Mouse (Mus musculus) hematopoietic multipotent progenitor cell, adult 10-12 weeks (in vitro differentiated cells): Measurements from ENCODE around the gene Spata31d1d. TPM values are rescaled to one million over a fixed set of nuclear protein-coding genes. Genes with fewer than 3 reads are reported as not detected.

Source experiments
- polyA plus RNA-seq: library from polyadenylated mRNA; stranded (reverse); fragments of >175 nt; gene quantifications from 2 replicates; pipeline ENCODE4 v1.2.3, GENCODE M21; 2012; ENCODE audit warnings: low replicate concordance

Gene Spata31d1d
- polyA plus RNA-seq: not detected in 2 replicates

DNA sequence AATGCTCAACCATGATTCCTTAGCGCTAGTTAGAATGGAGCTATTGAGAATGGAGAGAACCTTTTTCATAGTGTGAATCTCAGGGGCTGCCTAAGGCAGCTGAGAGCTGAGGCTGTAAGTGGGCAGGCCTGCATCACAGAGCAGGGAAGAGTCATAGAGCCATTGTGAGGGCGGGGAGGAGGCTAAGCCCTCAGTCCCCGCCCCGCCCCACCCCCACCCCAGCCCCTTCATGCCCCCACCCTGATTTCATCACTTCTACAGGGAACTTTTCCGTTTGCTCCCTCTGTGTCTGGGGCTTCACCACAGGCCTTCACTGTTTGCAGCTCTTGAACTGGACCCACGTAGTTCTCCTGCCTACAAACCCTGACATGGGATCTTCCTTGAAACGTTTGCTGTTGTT is at the start of gene Spata31d1d:
Gene Spata31d1d (minus strand): TSS at position 101 of the 400 bp plus-strand sequence.

DNA sequence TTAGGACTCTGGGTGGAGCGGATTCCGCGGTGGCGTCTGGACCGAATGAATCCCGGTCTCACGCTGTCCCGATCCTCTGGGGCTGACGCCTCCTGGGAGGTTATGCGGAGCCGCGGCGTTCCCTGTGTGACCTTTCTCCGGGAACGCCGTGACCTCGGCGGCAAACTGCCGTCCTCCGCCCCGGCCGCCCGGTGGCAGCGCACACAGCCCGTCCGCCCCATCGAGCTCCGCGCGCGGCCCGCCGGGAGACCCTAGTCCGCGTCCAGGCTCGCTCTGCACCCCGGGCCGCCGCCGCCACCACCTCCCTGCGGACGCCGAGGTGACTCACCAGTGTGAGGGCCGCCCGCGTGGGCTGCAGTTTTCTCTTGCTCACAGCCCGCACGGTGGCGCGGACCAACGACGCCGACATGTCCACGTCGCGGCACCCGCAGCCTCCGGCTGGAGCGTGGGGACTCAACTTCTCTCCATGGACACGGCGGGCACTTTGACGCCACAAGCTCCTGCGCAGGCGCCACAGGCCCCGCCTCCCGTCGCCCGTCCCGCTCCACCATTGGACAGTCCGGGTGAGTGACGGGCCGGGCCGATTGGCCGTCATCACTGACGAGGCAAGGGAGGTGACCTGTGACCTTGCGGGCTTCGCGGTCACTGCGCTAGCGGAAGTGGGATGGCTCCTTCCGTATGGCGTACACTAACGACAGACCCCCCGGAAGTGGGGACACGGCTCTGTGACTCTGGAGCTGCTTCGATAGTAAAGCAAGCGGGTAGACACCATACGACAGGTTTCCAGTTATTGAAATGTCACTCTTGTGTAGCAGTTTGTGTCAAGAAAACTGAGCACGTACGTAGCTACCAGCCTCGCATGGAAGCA is 38.0 kb upstream of the Spata31d1d start, which contains the start of gene Isca1:
Gene Isca1 (minus strand): TSS at position 515 of the 868 bp plus-strand sequence.

DNA sequence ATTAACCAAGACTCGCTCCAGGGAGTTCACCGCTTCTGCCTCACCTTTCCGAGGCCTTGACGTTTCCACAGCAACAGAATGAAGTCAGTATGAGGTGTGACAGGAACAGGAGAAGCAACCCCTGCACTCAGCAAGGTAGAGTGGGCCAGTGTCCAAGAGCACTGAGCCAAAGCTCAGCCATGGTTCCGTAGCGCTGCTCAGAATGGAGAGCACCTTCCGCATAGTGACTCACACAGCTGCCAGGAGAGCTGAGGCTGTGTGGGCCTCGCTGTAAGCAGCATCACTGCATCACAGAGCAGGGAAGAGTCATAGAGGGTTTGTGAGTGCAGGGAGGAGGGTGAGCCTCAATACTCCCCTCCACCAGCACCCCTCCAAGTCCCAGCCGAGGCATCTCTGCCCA is 15.2 kb upstream of the Spata31d1d start, which contains the start of gene 1700014D04Rik:
Gene 1700014D04Rik (minus strand): TSS at position 42 of the 400 bp plus-strand sequence.

DNA sequence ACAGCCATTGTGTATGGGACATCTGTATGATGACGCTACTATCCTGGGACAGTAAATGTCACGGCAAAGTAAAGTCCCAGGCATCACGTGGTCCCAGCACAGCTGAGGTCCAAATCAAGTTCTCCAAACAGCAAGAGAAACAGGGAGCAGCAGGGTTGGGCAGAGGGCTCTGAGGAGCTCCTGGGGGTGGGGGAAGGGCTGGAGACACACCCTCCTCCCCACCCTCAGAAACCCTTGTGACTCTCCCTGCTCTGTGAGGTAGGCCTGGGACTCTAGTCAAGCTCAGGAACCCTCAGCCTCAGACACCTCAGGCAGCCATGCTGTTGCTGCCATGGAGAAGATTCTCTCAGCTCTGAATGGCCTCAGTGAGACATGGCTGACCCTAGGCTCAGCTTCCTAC is 19.6 kb downstream of the Spata31d1d start, which contains the start of gene Spata31d1b:
Gene Spata31d1b (plus strand): TSS at position 301 of the 400 bp plus-strand sequence.

DNA sequence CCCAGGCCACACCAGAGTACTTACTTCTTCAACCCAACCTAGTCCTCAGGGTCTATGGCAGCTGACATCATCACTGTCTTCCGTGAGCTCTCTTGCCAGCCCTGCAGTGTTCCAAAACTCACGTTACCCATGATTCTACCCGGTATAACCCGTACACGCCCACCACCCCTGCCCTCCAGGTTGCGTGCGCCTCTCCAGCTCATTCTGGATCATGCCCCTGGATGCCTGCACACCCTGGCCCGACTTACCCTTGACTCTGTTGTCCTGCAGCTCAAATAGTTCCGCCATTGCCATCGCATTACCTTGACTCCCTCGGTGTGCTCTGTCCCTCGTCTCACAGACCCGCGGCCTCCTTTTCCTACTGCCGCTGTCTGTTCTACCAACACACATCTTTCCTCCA is 21.3 kb downstream of the Spata31d1d start, which contains the start of gene Spata31d1a:
Gene Spata31d1a (minus strand): TSS at position 101 of the 400 bp plus-strand sequence.

DNA sequence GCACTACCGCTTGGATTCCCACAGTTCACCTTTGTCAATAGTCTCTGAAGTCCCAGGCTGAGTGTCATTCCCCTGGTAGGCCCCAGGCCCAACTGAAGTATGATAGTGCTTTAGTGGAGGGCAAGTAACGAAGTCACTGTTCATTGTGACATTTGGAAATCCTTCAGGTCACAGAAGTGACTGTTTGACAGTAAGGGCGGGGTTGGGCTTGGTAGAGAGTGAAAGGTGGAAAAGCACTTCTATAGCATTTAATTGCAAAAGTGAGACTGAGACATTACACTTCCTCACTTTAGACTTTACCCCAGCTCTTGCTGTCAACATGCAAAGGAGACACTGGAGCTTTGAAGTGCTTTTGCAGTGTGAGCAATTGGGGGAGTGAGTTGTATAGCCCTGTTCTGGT is 37.5 kb downstream of the Spata31d1d start, which contains the start of gene 4921517D22Rik:
Gene 4921517D22Rik (minus strand): TSS at position 101 of the 400 bp plus-strand sequence.

Other genes with a start within 250 kb of the Spata31d1d start
- gene Agtpbp1, start 146.5 kb downstream of the Spata31d1d start, polyA plus RNA-seq: 3.3 and 4.3 TPM in 2 replicates
- 5.6 and 7.5 TPM in 2 replicates for gene Naa35, start 146.5 kb downstream of the Spata31d1d start, polyA plus RNA-seq
- 6.5 and 7.6 TPM in 2 replicates for gene Golm1, start 55.9 kb downstream of the Spata31d1d start, polyA plus RNA-seq
- gene 4921517D22Rik, start 37.6 kb downstream of the Spata31d1d start, polyA plus RNA-seq: not detected in 2 replicates
- gene Spata31d1a, start 21.4 kb downstream of the Spata31d1d start, polyA plus RNA-seq: 0.08 TPM in 1 of 2 replicates, not detected in the other
- gene Spata31d1b, start 19.5 kb downstream of the Spata31d1d start, polyA plus RNA-seq: not detected in 2 replicates
- gene 1700014D04Rik, start 15.0 kb upstream of the Spata31d1d start, polyA plus RNA-seq: 0.06 TPM in 1 of 2 replicates, not detected in the other
- gene Isca1, start 38.1 kb upstream of the Spata31d1d start, polyA plus RNA-seq: 63.0 and 84.1 TPM in 2 replicates
- gene Gm49354, start 50.5 kb upstream of the Spata31d1d start, polyA plus RNA-seq: 29.5 TPM in 1 of 2 replicates, not detected in the other
- 56.1 and 62.1 TPM in 2 replicates for gene Tut7, start 91.4 kb upstream of the Spata31d1d start, polyA plus RNA-seq